Mouse (Mus musculus): ENCODE results near the gene Bcdin3d.

The Bcdin3d gene

DNA sequence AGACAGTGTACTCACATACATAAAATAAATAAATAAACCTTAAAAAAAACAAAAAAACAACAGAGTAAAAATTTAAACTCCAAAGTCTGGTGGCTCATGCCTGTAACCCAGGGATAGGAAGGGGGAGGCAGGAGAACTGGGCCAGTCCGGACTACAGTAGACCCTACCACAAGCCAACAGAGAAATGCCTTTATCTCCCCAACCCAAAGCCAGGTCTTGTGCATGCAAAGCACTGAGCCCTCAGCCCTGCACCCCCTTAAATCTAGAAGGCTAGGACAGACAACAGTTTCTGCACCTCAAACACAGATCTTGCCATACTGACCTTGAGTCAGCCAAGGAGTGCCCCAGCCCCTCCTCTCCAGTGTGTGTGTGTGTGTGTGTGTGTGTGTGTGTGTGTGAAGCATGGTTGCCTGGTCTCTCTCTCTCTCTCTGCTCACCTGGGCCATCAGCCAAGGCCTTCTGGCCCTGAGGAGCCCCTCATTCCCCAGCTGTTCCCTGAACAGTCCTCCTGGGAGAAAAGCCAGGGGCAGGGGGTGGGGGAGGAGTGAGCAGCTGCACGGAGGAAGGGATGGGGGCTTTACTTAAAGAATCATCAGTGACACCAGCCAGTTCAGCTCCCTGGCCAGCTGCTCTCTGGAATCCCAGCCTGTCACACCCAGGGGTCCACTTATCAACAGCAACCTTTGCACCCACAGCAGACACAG is 34.3 kb downstream of the Bcdin3d start:
- DNase-seq (ENCODE audit: low spot score in 2 of 2), result no peak

DNA sequence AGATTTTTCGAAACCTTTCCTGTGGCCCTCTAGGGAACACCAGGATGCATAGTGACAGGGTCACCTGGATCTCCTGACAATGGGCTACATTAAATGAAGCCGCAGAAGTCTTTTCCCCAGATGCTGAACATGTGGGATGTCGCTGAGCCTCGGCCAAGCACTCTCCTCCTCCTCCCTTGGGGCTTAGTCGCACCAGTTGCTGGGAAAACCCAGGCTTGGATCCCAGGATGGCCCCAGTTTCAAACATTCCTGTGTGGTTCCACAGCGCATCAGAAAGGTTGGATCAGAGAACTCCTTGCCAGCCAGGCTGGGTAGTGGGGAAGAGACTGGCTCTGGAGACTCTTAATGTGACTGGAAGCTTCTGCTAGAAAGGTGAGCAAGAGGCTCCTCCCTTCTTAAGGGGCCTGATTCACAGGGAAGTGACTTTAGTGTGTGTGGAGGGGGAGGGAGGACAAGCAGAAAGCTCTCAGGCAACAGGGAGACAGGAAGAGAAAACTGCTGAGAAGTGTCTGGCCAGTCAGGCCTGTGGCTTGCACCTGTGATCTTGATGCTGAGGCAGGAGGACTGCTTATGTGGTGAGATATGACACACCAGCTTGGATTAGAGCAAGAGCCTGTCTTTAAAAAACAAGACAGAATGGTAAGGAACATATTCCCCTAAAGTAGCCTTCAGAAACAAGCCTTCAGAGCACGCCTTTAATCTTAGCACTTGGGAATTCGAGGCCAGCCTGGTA is 35.4 kb downstream of the Bcdin3d start:
- DNase-seq (ENCODE audit: low spot score in 2 of 2), result no peak

DNA sequence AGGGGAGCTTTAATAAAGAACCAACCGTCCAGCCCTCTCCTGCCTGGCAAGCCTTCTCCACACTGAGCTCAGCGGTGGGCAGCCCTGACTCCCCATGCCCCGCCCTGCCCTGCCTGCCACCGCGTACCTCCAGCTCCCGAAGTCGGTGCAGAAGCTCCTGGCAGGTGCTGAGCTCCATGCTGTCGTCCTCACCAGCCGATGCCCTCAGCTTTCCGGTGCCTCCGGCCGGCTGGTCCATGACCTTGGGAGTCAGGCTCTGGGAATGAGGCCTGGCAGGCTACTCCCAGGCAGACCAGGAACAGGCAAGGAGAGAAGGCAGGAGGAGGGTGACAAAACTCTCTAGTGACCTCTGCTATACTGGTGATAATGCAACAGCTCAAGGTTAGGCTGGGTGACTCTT is 40.6 kb downstream of the Bcdin3d start:
- DNase-seq (ENCODE audit: low spot score in 2 of 2), result no peak

DNA sequence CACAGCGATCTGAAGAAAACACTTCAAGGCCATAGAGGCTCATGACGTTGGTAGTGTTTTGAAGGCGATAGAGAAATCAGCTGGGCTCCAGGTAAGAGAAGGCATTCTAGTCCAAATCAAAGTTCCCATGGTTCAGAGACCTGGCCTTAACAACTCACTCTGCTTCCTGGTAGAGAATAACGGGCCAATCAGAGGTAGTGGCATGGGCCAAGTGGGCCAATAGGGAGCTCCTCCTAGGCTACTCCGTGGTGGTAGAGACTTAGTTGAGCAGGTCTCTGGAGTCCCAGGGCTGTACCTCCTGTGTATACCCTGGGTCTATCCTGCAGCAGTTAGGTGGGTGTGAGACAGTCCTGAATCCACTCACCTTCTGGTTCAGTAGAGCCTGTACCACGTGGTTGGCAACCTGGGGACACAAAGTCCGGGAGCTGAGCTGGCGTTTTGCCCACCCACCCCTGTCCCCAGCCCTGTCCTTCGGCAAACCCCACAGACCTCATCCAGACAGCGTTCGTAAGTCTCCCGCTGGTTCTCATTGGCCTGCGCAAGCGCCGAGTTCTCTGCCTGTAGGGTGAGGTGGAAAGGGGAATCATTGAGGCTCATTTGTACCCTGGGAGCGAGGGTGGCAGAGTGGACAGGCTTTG is 41.3 kb downstream of the Bcdin3d start:
- DNase-seq (ENCODE audit: low spot score in 2 of 2), result no peak

DNA sequence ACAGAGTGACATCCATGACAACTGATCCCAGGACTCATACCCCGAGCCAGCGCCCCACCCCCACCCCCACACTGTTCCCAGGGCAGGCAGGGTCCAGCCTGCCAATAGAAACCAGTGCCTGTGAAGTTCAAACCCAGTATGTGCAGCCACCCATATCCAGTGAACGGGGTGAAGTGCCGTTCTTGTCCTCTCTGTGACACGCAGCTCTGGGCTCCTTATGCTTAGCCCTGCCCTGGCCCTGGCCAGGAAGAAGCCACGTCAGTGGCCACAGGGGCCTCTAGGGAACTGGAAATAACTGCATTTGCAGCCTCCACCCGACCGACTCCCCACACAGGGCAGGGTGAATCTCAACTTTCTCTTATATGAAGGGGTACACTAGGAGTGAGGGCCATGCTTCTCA is 42.6 kb downstream of the Bcdin3d start:
- DNase-seq (ENCODE audit: low spot score in 2 of 2), result no peak

DNA sequence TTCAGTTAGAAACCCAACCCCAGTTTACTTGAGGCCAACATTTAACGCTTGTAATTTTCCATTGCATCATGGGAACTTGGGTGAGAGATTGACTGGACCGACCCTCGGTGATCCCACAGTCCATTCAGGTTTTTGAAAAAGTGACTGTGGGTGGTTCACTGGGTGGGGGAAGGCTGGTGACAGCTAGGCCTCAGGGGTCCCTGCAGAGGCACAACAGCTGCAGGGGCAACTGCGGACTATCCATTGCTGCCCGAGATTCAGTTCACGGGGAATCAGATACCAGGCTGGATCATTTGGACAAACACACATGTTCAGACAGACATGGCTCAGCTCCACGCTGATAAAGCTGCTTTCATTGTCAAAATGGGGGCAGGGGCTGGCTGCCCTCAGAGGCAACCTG is 43.0 kb downstream of the Bcdin3d start:
- no peak for DNase-seq (ENCODE audit: low spot score in 2 of 2)

DNA sequence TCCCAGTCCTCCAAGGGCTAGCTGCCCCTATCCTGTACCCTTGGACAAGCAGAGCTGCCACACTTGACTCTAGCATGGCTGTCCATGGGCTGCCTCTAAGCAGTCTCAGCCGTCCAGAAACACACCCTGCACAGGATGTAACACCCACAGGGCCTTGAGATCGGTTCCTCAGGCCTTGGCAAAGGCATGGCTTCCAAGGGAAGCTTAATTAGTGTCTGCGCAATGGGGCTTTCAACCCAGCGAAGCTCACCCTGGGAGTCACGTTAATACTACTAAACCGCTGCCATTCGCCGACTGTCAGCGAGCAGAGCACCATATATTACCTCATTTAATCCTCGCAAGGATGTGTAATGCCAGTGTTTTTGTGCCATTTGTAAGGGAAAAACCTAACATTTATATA is 43.5 kb downstream of the Bcdin3d start:
- DNase-seq (ENCODE audit: low spot score in 2 of 2), result no peak

DNA sequence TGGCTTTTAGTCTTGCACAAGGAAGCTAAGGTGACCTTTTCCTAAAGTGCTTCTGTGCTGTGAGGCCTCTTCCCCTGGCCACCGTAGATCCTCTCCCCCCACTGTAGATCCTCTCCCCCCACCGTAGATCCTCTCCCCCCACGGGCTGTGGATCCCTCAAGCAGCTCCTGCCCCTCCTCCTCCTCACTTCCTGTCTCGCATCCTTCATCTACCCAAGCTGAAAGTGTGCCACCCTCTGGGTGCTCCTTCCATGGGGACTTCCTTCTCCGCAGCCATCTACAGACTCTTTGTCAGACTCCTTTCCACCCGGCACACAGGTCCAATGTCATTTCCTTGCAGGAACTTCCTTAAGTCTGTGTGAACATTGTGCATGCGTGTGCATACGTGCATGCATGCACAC is 44.1 kb downstream of the Bcdin3d start:
- no peak for DNase-seq (ENCODE audit: low spot score in 2 of 2)

DNA sequence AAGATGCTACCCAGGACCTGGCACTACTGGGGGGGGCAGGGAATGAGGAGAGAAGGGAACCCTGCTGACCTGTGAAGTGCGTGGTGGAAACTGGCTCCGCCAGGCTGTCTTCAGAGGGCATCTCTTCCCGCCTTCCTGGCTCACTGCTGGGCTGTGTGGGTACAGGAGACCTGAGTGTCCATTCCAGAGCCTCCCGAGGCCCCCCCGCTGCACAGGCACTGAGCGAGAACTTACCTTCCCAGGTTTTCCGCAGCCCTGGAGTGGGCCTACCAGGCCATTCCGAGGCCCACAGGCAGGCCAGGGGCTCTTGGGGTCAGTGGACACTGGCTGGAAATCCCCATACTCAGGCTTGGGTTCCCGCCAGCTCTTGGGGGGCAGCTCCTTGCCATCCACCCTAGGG is 50.6 kb downstream of the Bcdin3d start:
- DNase-seq (ENCODE audit: low spot score in 2 of 2), result no peak

DNA sequence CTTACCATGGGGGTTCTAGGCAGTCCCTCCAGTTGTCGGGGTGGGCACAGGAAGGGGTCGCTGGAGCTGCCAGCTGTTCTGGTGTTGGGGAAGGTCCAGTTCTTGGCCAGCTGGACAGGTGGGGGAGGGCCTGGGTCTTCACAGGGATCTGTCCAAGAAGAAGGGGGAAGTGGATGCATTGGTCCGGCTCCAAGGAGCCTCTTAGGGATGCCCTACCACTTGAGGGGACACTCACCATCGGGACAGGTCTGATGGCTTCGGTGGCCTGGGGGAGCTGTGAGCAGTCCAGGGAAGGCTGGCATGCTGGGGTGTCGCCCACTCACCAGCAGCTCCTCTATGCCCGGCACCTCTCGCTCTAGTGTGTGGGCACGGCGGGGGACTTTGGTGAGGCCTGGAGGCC is 51.4 kb downstream of the Bcdin3d start:
- no peak for DNase-seq (ENCODE audit: low spot score in 2 of 2)

DNA sequence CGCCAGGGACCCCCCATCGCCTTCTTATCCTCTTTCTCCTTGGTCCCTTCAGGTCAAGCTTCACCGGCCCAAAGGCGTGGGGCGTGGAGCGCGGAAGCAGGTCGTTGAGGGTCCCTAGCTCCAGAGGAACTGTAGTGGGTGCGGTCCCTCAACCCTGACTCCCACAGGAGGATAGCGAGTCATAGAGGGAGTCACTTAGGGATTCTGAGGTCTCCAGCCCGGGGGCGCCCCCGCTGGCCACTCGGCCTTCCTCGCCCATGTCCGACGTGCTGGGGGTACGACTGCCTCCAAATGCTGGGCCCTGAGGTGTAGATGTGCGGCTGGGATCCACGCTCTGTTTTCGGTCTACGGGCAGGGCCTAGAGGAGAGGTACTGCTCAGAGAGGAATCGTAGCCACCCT is 52.0 kb downstream of the Bcdin3d start:
- no peak for DNase-seq (ENCODE audit: low spot score in 2 of 2)

DNA sequence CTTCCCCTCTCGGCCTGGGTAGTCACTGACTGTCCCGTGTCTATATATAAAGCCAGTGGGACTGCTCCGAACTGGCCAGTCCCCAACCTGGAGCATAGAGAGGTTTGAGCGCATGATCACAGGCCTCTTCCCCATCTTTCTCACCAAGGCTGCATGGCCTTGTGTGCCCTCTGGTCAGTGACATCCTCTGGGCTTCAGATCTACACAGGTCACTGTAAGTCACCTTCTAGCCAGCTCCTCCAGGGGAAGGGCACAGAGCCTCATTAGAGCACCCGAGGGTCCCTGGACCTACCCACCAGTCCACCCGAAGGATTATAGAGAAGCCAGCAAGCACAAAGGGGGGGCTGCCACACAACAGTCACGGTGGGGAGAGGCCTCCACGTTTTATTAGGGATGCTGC is 52.9 kb downstream of the Bcdin3d start:
- DNase-seq (ENCODE audit: low spot score in 2 of 2), result no peak

DNA sequence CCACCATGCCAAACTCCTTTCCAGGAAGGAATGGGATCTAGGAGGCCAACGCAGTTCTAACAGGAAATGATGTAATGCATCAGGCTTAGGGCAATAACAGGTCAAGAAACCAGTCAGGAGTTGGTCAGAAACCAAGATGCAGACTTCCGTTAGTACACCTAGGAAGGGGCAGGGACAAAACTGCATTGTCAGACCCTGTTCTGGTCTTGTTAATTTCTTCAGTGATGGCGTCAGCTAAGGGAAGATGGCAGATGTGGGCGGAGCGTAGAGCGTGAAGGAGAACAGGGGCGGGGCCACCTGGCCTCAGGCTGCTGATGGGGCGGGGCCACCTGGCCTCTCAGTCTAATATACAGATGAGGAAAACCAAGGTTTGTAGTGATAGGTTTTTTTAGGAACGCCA is 53.4 kb downstream of the Bcdin3d start:
- no peak for DNase-seq (ENCODE audit: low spot score in 2 of 2)

DNA sequence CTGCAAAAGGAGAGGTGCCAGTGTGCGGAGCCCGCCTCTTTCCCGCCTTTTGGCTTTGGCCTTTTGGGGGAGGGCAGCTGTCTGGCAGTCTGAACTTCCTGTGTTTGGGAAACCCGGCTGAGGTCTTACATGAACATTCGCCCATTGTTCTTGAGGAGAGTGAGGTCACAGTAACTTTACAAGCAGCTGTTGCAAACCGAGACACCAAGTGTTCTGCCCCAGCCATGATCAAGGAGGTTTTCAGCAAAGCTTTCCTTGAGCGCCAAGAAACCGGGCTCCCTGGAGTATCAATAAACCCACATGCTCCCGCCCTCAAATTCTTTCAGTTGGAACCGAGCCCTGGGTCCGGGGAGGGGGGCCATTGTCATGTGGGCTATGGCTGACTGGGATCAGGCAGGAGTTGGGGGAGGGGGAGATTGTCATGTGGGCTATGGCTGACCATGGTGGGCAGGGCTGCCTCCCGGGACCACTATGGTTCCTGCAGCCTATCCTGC is 54.0 kb downstream of the Bcdin3d start:
- DNase-seq (ENCODE audit: low spot score in 2 of 2), result no peak

DNA sequence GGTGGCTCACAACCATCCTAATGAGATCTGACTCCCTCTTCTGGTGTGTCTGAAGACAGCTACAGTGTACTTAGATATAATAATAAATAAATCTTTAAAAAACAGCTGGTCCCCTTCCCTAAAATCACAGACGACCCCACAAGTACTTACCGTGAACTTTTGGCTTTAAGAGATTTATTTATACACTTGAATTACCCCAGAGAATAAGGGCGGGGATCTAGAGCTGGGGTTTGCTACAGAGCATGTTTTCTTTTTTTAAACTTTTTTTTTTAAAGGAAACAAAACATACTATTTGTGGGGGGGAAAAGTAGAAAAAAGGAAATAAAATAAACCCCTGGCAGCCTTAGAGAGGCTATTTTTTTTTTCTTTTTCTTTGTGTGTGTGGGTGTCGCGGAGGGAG is 54.4 kb downstream of the Bcdin3d start:
- no peak for DNase-seq (ENCODE audit: low spot score in 2 of 2)
